Mouse (Mus musculus) embryonic facial prominence, embryonic 11.5 days (tissue): Measurements from ENCODE around the gene Prm1. TPM values are rescaled to one million over a fixed set of nuclear protein-coding genes. Genes with fewer than 3 reads are reported as not detected.

Experiments
- ATAC-seq: fragments of 200-750 bp; cut with Nextera tagmentation; replicated peaks from 2 replicates; pipeline ENCODE4 v1.8.0; 2017; ENCODE audit warnings: low read depth; ENCODE audit not compliant: insufficient number of reproducible peaks, low FRiP score, low TSS enrichment
- DNase-seq: peaks from one replicate; pipeline ENCODE4 v3.0.0-alpha.2; 2015; ENCODE audit warnings: low spot score
- H3K27ac ChIP-seq: fragments of 300-500 bp; sonication (generic); replicated peaks from 2 replicates; pipeline ENCODE4 v1.5.1; 2014; ENCODE audit warnings: mild to moderate bottlenecking, low read depth, low read length, control low read depth
- H3K27me3 ChIP-seq: fragments of 300-500 bp; sonication (generic); 2 replicates; pipeline ENCODE4 v1.6.1; 2014; ENCODE audit warnings: mild to moderate bottlenecking, low read length, moderate library complexity, mixed read lengths; ENCODE audit not compliant: control insufficient read depth, insufficient read depth
- H3K36me3 ChIP-seq: fragments of 300-500 bp; sonication (generic); replicated peaks from 2 replicates; pipeline ENCODE4 v1.6.1; 2014; ENCODE audit warnings: low read depth, mild to moderate bottlenecking, low read length, moderate library complexity, mixed read lengths; ENCODE audit not compliant: control insufficient read depth, insufficient read depth
- H3K4me1 ChIP-seq: fragments of 300-500 bp; sonication (generic); 2 replicates; pipeline ENCODE4 v1.6.1; 2014; ENCODE audit warnings: low read length, mixed read lengths; ENCODE audit not compliant: control insufficient read depth, insufficient read depth
- H3K4me2 ChIP-seq: fragments of 300-500 bp; sonication (generic); 2 replicates; pipeline ENCODE4 v1.6.1; 2014; ENCODE audit warnings: low read depth, mild to moderate bottlenecking, control low read depth, low read length, moderate library complexity
- H3K4me3 ChIP-seq: fragments of 300-500 bp; sonication (generic); 2 replicates; pipeline ENCODE4 v1.5.1; 2014; ENCODE audit warnings: low read depth, low read length, control low read depth
- H3K9ac ChIP-seq: fragments of 300-500 bp; sonication (generic); replicated peaks from 2 replicates; pipeline ENCODE4 v1.6.1; 2014; ENCODE audit warnings: mild to moderate bottlenecking, control low read depth, low read length
- H3K9me3 ChIP-seq: fragments of 300-500 bp; sonication (generic); replicated peaks from 2 replicates; pipeline ENCODE4 v1.6.1; 2016; ENCODE audit warnings: mild to moderate bottlenecking, low read length, inconsistent platforms, mixed read lengths; ENCODE audit not compliant: control insufficient read depth
- WGBS: fragments of 180-500 bp; shearing (Covaris S2); extraction: QIAGEN DNeasy Blood & Tissue Kit; methylation state at CpG from one replicate; pipeline ENCODE4 v1.1.7; 2014; 5-methylcytosine and 5-hydroxymethylcytosine counted together
- polyA plus RNA-seq: library from polyadenylated mRNA; unstranded; fragments of >200 nt; fragmentation: Nextera tagmentation; extraction: Ambion mirVana; gene quantifications from 2 replicates; pipeline ENCODE4 v1.2.1, GENCODE M21; 2014

Prm1 gene
- polyA plus RNA-seq, 1 experiment from 2014 or later = not detected

DNA sequence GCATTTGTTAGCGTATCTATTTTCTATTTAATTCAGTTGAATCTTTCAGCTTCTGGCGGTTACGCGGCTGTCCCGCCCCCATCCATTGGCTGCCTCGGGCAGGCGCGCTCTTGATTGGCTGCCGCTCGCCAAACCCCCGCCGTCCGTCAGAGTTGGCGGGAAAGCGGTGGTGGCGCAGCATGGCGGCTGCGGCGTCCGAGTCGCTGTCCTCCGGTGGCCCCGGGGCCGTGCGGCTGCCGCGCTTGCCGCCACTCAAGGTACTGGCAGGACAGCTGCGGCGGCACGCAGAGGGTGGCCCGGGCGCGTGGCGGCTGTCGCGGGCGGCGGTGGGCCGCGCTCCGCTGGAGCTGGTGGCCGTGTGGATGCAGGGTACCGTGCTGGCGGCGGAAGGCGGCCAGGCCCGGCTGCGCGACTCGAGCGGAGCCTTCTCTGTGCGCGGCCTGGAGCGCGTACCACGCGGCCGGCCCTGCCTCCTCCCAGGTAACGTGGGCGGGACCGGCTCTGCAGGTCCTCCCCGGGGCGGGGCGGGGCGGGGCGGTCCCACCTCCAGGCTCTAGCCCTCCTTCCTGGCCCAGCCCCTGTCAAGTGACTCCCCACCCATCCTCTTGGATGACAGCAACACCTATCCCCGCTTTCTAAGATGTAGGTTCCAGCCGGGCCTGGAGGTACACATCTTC, 29.4 kb upstream of the Prm1 start, which contains the start of gene Rmi2:
Gene Rmi2 (plus strand): TSS at position 149 of the 677 bp plus-strand sequence.
- DNase-seq (peak; percentile 94), ATAC-seq (peak; percentile 89)
- Histone ChIP-seq H3K27me3 (no peaks in the 10 kb centered on the region), H3K9me3 (no peaks in the 10 kb centered on the region), H3K27ac (peak within 1 kb of the TSS; percentile 23), H3K4me2 (peak within 1 kb of the TSS; percentile 71), H3K9ac (peak within 1 kb of the TSS; percentile 71), H3K4me1 (no peaks in the 10 kb centered on the region), H3K4me3 (peak within 1 kb of the TSS; percentile 57), H3K36me3 (no peaks in the 10 kb centered on the region)
- WGBS = under 1% methylated on average over 56 of the region's 69 CpGs

DNA sequence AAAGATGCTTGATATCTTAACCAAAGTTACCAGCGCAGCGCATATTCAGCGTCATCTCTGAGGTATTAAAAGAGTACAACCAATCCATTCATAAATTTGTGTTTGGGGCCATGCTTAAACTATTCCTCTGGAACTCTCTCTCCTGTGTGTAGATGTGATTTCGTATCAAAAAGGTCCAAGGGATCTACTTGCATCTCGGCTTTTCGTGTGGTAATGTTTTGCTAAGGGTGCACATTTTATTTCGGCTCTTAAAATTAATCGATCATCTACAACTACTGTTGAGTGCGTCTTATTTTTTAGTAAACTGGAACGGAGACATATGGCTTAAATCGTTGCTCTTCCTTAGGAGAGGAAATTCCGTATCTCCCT, 28.9 kb upstream of the Prm1 start:
- DNase-seq = peak; percentile 30
- Histone ChIP-seq H3K27me3 (no peaks in the 10 kb centered on the region), H3K4me3 (peak overlapping the region; percentile 57), H3K9me3 (no peaks in the 10 kb centered on the region), H3K36me3 (no peaks in the 10 kb centered on the region), H3K9ac (peak overlapping the region; percentile 39), H3K4me1 (no peaks in the 10 kb centered on the region), H3K27ac (no peak overlapping the region), H3K4me2 (peak overlapping the region; percentile 71)
- no peak for ATAC-seq
- WGBS = 8% methylated on average over 12 of the region's 12 CpGs

DNA sequence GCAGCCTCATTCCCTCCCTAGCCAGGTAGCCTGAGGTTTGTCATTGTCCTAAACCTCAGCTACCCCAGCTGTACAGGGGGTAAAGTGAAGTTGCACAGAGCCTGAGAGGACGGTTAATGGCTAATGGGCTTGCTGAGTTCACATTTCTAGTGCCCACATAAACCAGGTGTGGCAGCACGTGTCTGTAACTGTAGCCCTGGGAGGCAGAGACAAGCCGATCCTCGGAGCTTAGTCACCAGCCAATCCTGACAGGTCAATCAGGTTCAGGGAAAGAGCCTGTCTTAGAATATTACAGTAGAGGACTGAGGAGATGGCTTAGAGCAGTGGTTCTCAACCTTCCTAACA, 22.8 kb upstream of the Prm1 start:
- ATAC-seq (no peak), DNase-seq (no peak)
- H3K4me2 ChIP-seq = no peak overlapping the region
- H3K9ac ChIP-seq = no peak overlapping the region
- no peaks in the 10 kb centered on the region for H3K36me3 ChIP-seq
- no peaks in the 10 kb centered on the region for H3K4me1 ChIP-seq
- no peaks in the 10 kb centered on the region for H3K9me3 ChIP-seq
- no peak overlapping the region for H3K4me3 ChIP-seq
- WGBS = 77% methylated on average over 4 of the region's 4 CpGs
- no peaks in the 10 kb centered on the region for H3K27me3 ChIP-seq
- H3K27ac ChIP-seq = no peak overlapping the region

DNA sequence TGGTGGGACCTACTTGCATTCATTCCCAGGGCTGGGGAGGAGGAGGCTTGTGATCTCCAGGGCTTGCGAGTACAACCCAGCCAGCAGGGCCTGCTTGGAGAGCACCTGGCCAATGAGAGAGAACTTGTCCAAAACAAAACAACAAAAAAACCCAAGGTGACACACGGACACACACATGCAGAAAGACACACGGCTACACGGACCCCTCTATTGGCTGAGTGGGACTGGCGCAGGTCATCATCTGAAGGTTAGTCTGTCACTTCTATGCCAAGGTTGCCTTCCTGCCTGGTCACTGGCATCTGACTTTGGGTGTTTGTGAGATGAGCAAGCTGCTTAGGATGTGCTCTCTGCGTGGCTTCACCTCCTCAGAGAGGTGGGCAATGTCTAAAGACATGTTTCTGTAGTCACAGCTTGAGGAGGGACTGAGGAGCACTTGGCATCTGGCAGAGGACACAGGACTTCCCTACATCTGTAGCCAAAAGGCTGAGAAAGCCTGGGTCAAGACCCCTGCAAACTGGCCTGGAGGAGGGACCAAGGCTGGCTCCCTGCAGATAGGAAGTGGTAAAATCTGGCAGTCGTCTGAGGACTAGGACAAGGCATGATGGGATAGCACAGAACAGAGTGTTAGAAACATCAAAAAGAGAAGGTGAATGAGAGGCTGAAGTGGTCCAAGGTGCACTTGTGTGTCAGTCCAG, 22.3 kb upstream of the Prm1 start:
- Histone ChIP-seq H3K27me3 (no peaks in the 10 kb centered on the region), H3K9me3 (no peaks in the 10 kb centered on the region), H3K4me3 (no peak overlapping the region), H3K4me1 (no peaks in the 10 kb centered on the region), H3K9ac (no peak overlapping the region), H3K36me3 (no peaks in the 10 kb centered on the region), H3K27ac (no peak overlapping the region), H3K4me2 (no peak overlapping the region)
- ATAC-seq (no peak), DNase-seq (no peak)
- 77% methylated on average over 7 of the region's 7 CpGs for WGBS

DNA sequence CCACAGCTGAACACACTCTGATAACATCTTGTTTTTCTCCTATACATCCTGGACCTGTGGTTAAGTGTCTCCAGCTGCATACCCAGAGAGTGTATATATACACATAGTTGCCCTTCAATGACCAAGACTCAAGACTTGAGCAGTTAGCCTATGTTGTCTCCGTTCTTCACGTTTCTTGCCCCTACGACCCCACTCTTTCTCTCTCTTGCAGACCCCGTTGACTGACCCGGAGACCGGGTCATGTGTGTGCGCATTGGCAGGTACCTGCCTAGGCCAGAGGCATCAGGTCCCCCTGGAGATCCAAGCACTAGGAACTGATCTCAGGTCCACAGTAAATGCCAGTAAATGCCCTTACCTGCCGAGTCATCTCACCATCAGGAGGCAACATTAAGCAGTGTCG, 21.6 kb upstream of the Prm1 start:
- ATAC-seq (no peak), DNase-seq (no peak)
- no peaks in the 10 kb centered on the region for H3K36me3 ChIP-seq
- H3K9me3 ChIP-seq = no peaks in the 10 kb centered on the region
- no peak overlapping the region for H3K27ac ChIP-seq
- 88% methylated on average over 9 of the region's 9 CpGs for WGBS
- no peak overlapping the region for H3K9ac ChIP-seq
- H3K4me3 ChIP-seq = no peak overlapping the region
- no peaks in the 10 kb centered on the region for H3K27me3 ChIP-seq
- no peak overlapping the region for H3K4me2 ChIP-seq
- H3K4me1 ChIP-seq = no peaks in the 10 kb centered on the region

DNA sequence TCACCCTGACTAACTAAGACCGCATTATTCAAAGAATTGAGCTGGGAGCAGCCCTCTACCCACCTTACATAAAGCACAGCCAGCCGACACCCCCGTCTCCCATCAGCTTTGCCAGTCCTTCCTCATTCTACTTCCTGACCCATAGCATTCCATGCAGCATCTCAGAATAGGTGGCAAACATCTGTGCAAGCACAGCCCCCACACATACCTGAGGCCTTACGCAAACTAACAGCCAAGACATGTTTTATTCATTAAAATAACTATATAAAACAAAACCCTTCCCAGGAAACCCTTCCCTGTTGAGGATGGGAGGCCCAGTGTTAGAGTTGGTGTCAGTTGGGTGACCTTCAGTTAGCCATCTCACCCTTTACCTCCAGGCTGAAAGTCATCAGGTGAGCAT, 20.2 kb upstream of the Prm1 start:
- no peaks in the 10 kb centered on the region for H3K9me3 ChIP-seq
- H3K27me3 ChIP-seq = no peaks in the 10 kb centered on the region
- ATAC-seq = no peak
- H3K4me1 ChIP-seq = no peaks in the 10 kb centered on the region; the same call in 1 of the 2 replicates
- H3K36me3 ChIP-seq = no peaks in the 10 kb centered on the region
- H3K9ac ChIP-seq = no peak overlapping the region
- H3K27ac ChIP-seq = no peak overlapping the region
- WGBS = 79% methylated on average over 4 of the region's 4 CpGs
- no peak overlapping the region for H3K4me3 ChIP-seq
- no peak overlapping the region for H3K4me2 ChIP-seq
- DNase-seq = no peak

DNA sequence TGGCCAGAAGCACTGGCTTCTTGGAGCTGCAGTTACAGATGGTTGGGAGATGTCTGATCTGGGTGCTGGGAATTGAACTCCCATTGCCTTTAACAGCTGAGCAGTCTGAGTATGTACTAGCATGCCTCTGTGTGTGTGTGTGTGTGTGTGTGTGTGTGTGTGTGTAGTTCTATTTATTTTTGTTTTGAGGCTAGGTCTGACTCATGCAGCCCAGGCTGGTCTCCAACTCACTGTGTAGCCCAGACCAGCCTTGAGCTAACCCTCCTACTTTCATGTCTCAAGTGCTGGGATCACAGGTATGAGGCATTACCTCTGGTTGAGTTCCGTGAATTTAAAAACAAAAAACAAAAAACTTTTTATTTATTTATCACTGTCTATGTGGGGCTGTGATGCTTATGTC, 18.9 kb upstream of the Prm1 start:
- 71% methylated on average over 1 of the region's 1 CpGs for WGBS
- Histone ChIP-seq H3K4me2 (no peak overlapping the region), H3K4me1 (no peaks in the 10 kb centered on the region; the same call in 1 of the 2 replicates), H3K9ac (no peak overlapping the region), H3K4me3 (no peak overlapping the region), H3K36me3 (no peaks in the 10 kb centered on the region), H3K27me3 (no peaks in the 10 kb centered on the region), H3K9me3 (no peaks in the 10 kb centered on the region), H3K27ac (no peak overlapping the region)
- DNase-seq = no peak
- ATAC-seq = no peak

DNA sequence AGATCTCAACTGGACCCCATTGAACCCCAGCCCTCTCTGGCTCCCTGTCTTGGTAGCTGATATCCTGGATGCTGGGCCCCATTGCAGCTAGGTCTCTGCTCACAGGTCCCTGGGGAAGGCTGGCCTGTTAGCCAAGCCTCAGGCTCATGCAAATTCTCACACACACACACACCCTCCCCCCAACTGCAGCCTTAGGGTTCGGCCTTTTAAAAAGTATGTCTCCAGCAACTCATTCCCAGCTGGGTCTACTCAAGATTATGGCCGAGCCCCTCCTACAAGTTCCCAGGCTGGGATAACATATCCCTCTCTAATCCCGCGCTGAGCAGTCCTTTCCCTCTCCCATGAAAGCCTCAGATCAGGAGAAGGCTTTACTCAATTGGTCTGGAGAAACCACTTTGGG, 15.7 kb upstream of the Prm1 start:
- Histone ChIP-seq H3K27ac (no peak overlapping the region), H3K36me3 (no peaks in the 10 kb centered on the region), H3K27me3 (no peaks in the 10 kb centered on the region), H3K4me3 (no peak overlapping the region), H3K4me1 (no peaks in the 10 kb centered on the region; the same call in 1 of the 2 replicates), H3K9ac (no peak overlapping the region), H3K9me3 (no peaks in the 10 kb centered on the region), H3K4me2 (no peak overlapping the region)
- 70% methylated on average over 4 of the region's 4 CpGs for WGBS
- no peak for DNase-seq
- ATAC-seq = no peak
